Mouse (Mus musculus): ENCODE measurements around the gene Shkbp1. TPM values are rescaled to one million over a fixed set of nuclear protein-coding genes. Genes with fewer than 3 reads are reported as not detected.
A peak's percentile ranks its signal among the peaks of the same experiment; 100 is the strongest.

The Shkbp1 gene
- polyA plus RNA-seq, 1 experiment from 2014 or later: 68.6 TPM

DNA sequence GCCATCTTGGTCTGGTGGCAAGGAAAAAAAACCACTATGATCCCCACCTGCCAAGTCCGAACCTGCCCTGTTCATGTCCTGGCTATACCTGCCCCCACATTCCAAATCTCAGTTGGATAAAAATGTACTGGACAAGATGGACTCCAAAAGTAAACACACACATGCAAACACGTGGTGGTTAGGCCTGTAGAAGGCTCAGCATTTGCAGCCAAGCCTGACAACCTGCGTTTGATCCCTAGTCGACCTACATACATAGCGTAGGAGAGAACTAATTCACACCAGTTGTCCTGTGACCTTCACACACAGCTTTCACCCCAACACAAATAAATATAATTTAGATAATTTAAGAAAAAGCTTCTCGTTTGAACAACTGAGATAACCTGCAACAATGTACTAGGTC lies 4.9 kb upstream of the Shkbp1 start:
- Histone ChIP-seq H3K4me3 (no peak overlapping the region), H3K36me3 (no peaks in the 10 kb centered on the region), H3K9ac (no peak overlapping the region), H3K27ac (no peak overlapping the region), H3K9me3 (no peaks in the 10 kb centered on the region), H3K4me2 (replicated peaks) (peak overlapping the region; percentile 75), H3K4me1 (0 out of 2 replicates have a peak, but pooled peaks cover 9% of the 10 kb centered on the region), H3K27me3 (replicated peaks) (peaks cover 56% of the 10 kb centered on the region)
- 55% methylated on average over 6 of the region's 6 CpGs for WGBS
- peak; percentile 1; the same call in 1 of the 2 replicates for ATAC-seq (ENCODE audit: low FRiP score, low read depth)

DNA sequence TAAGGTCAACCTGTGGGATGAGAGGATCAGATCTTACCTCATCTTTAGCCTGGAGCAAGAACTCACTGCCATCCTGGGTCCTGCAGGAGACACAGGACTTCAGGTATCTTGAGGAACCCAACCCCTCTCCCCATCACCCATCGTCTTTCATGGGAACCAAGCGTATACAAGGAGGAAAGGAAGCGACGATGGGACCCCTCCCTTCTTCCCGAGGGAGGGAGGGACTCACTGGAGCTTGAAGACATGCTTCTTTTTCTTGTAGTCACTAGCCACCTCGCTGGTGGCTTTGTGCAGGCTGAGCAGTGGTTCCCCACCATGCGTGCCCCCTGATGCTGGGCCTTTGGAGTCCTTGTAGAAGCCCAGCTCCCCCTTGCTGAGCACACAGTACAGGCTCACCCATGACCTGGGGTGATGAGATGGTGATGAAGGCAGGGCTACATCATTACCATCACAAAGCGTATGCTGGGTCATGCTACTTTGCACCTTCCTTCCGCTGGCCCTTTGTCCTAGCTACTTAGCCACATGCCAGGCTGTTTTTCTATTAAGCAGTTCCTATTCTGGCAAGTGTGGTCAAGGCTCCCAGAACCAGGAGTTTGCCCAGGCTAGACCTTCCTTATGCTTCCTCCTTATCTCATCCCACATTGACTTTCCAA lies 4.0 kb upstream of the Shkbp1 start:
- H3K4me1 ChIP-seq: peaks cover 9% of the 10 kb centered on the region
- no peak for ATAC-seq (ENCODE audit: low FRiP score, low read depth)
- no peak overlapping the region for H3K4me3 ChIP-seq
- H3K9me3 ChIP-seq: no peaks in the 10 kb centered on the region
- 87% methylated on average over 9 of the region's 9 CpGs for whole genome bisulfite sequencing
- H3K27me3 ChIP-seq (replicated peaks): peaks cover 47% of the 10 kb centered on the region
- no peaks in the 10 kb centered on the region for H3K36me3 ChIP-seq
- no peak overlapping the region for H3K4me2 ChIP-seq (replicated peaks)
- no peak overlapping the region for H3K27ac ChIP-seq
- no peak overlapping the region for H3K9ac ChIP-seq

DNA sequence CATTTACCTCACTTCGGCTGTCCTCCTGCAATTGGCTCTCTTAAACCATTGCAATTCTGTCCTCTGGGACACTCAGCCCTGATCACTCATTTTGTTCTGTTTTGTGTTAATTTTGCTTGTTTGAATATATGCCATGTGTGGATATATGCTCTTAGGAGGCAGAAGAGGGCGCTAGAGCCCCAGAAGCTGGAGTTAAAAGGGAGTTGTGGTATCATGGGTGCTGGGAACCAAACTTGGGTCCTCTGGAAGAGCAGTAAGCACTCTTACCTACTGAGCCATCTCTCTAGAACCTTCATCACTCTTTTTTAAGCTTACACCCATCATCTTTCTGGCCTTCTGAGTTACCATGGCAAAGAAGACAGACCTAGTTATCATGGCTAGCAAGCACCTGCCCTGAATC lies 3.3 kb upstream of the Shkbp1 start:
- no peaks in the 10 kb centered on the region for H3K9me3 ChIP-seq
- H3K27me3 ChIP-seq (replicated peaks): peaks cover 40% of the 10 kb centered on the region
- H3K4me3 ChIP-seq: no peak overlapping the region
- no peak overlapping the region for H3K27ac ChIP-seq
- peaks cover 16% of the 10 kb centered on the region for H3K4me1 ChIP-seq
- no peak overlapping the region for H3K4me2 ChIP-seq (replicated peaks)
- no peak for ATAC-seq (ENCODE audit: low FRiP score, low read depth)
- H3K36me3 ChIP-seq: no peaks in the 10 kb centered on the region
- 71% methylated on average over 2 of the region's 2 CpGs for WGBS
- no peak overlapping the region for H3K9ac ChIP-seq

DNA sequence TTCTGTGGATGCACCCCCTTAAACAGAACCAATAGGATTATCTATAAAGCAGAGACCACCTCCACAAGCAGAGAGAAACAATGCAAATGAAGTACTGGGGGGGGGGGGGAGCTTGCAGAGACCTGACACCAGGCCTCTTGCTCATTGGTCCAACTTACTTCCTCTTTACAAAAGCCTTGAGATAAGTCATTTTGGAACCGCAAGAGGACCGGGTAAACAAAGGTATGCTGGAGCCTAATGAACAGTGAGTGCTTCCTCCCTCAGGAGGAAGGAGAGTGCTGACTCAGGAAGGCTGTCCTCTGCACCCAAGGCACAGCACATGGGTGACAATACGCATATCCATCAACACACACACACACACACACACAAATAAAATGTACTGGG lies 1.8 kb upstream of the Shkbp1 start:
- Histone ChIP-seq H3K4me1 (peaks cover 18% of the 10 kb centered on the region), H3K9ac (no peak overlapping the region), H3K27ac (no peak overlapping the region), H3K36me3 (peaks cover 11% of the 10 kb centered on the region), H3K27me3 (replicated peaks) (peaks cover 26% of the 10 kb centered on the region), H3K4me3 (no peak overlapping the region), H3K9me3 (no peaks in the 10 kb centered on the region), H3K4me2 (replicated peaks) (peak overlapping the region; percentile 77; the same call in 1 of the 2 replicates)
- 21% methylated on average over 3 of the region's 3 CpGs for WGBS
- ATAC-seq (ENCODE audit: low FRiP score, low read depth): no peak

DNA sequence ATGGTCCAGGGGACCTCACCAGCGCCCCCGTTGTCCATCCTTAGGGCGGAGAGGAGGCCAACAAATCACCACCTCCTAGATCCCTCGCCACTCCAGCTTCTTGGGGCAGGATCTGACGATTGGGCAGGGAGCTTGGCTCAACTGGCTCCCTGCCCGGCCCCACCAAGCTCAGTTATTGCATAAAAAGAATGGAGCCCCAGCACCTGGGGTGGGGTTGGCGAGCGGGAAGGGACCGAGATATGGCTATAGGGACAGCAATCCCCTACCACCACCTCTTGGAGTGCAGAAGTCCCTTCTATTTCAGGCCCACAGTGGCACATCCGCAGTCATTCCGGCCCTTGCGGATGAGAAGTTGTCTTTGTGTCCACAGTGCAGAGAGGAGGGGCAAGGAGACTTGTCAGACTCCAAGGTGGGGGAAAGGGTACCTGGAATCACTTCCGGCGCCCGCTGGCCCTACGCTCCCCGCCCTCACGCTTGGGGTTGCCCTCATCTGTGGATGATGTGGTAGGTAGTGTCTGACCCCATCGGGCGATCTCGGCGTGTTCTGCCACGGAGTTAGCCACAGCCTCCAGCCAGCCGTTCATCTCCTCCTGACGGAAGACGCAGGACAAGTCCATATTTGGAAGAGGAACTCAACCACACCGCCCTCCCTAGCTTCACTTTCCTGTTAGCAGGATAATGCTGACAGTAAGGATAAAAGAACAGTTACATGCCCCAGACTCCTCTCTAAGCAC lies 1.2 kb upstream of the Shkbp1 start, which contains the start of gene Gm20479:
TSS of gene Gm20479 (minus strand) at position 559 of the 734 bp plus-strand sequence.
- Histone ChIP-seq H3K36me3 (peaks cover 17% of the 10 kb centered on the region), H3K27me3 (replicated peaks) (peaks cover 21% of the 10 kb centered on the region), H3K4me3 (peak within 1 kb of the TSS; percentile 69), H3K4me2 (replicated peaks) (peak within 1 kb of the TSS; percentile 77), H3K9ac (no peak within 1 kb of the TSS), H3K4me1 (peaks cover 18% of the 10 kb centered on the region), H3K27ac (no peak within 1 kb of the TSS), H3K9me3 (no peaks in the 10 kb centered on the region)
- no peak for ATAC-seq (ENCODE audit: low FRiP score, low read depth)
- 5% methylated on average over 27 of the region's 27 CpGs for WGBS

DNA sequence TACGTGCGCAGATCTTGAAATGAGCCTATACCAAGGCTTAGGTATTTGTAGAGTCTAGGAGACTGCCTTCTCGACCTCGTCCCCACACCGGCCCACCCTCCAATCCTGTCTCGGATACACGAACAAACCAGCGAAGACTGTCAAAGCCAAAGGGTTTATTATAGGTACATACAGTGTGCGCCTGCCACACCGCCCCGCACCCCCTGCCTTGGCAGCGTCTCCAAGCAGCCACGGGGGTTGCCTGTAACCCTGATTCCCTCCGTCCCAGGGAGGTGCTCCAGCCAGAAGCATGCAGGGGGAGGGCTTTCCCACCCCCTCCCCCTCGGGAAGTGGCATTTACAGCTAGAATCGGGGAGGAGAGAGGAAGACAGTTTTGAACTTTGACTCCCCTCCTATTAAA lies 429 bp upstream of the Shkbp1 start:
- H3K4me1 ChIP-seq: peaks cover 18% of the 10 kb centered on the region
- peaks cover 20% of the 10 kb centered on the region for H3K27me3 ChIP-seq (replicated peaks)
- peak; percentile 59 for ATAC-seq (ENCODE audit: low FRiP score, low read depth)
- H3K9me3 ChIP-seq: no peaks in the 10 kb centered on the region
- H3K36me3 ChIP-seq: peaks cover 23% of the 10 kb centered on the region
- no peak overlapping the region for H3K27ac ChIP-seq
- no peak overlapping the region for H3K9ac ChIP-seq
- H3K4me3 ChIP-seq: peak overlapping the region; percentile 69
- 2% methylated on average over 16 of the region's 16 CpGs for WGBS
- H3K4me2 ChIP-seq (replicated peaks): peak overlapping the region; percentile 77

DNA sequence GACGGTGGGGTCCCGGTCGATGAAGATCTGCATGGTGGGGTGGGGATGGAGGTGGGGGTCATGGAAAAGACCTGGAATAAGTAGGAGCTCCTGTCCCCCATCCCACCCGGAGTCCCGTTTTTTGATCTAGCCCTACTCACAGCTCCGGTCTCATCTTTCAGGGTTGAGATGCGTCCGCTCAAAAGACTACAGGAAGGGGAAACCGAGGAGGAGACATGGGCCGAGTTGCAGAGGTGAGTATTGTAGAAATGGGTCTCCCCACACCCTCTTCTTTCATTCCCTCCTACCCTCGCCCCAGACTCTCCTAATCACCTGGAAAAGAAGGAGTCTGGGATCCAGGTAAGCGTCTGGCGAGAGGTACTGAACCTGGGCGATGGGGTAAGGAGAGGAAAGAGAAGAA lies 558 bp downstream of the Shkbp1 start:
- H3K9ac ChIP-seq: peak overlapping the region; percentile 74
- H3K4me2 ChIP-seq (replicated peaks): peak overlapping the region; percentile 77
- H3K36me3 ChIP-seq: peaks cover 31% of the 10 kb centered on the region
- H3K4me3 ChIP-seq: peak overlapping the region; percentile 69
- no peak overlapping the region for H3K27ac ChIP-seq
- ATAC-seq (ENCODE audit: low FRiP score, low read depth): peak; percentile 10
- peaks cover 20% of the 10 kb centered on the region for H3K27me3 ChIP-seq (replicated peaks)
- WGBS: 10% methylated on average over 14 of the region's 14 CpGs
- no peaks in the 10 kb centered on the region for H3K9me3 ChIP-seq
- H3K4me1 ChIP-seq: peaks cover 18% of the 10 kb centered on the region

DNA sequence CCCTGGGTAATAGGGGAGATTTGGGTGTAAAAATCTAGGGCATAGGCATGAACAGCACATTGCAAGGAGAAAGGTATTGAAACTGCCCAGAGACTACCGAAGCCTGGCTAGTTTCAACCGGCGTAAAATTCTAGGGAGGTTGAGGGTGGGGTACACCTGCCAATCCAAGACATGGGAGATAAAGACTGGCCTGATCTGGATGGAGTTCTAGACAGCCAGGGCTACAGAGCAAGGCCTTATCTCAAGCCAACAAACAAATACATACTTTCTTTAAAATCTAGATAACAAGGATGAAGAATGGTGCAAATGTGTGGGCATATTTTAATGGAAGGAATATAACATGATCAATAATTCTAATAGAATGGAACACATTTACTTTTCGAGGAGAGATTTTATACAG lies 1.0 kb downstream of the Shkbp1 start:
- H3K9ac ChIP-seq: peak overlapping the region; percentile 74; the same call in 1 of the 2 replicates
- no peak for ATAC-seq (ENCODE audit: low FRiP score, low read depth)
- H3K27me3 ChIP-seq (replicated peaks): peaks cover 20% of the 10 kb centered on the region
- peaks cover 18% of the 10 kb centered on the region for H3K4me1 ChIP-seq
- WGBS: 48% methylated on average over 4 of the region's 4 CpGs
- peak overlapping the region; percentile 77 for H3K4me2 ChIP-seq (replicated peaks)
- peaks cover 35% of the 10 kb centered on the region for H3K36me3 ChIP-seq
- peak overlapping the region; percentile 69 for H3K4me3 ChIP-seq
- H3K27ac ChIP-seq: no peak overlapping the region
- no peaks in the 10 kb centered on the region for H3K9me3 ChIP-seq

DNA sequence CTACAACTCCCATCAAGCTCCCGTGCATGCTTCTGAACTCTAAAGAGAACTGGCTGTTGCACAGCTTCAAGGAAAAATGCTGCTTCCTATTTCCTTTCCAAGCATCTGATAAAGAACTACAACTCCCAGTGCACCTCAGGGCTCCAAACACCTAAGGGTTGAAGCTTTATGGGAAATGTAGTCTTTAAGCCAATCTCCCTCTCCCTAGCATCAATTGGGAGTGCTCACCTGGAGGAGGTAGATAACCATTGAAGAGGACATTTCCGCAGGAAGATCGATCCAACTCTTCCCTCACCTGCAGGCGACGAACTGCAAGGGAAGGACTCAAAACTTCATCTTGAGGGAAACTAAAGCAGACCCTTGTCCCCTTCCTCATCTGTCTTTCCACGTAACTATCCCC lies 1.7 kb downstream of the Shkbp1 start:
- Histone ChIP-seq H3K4me3 (peak overlapping the region; percentile 69; the same call in 1 of the 2 replicates), H3K9me3 (no peaks in the 10 kb centered on the region), H3K4me2 (replicated peaks) (peak overlapping the region; percentile 77), H3K27me3 (replicated peaks) (peaks cover 20% of the 10 kb centered on the region), H3K27ac (no peak overlapping the region), H3K36me3 (peaks cover 40% of the 10 kb centered on the region), H3K4me1 (peaks cover 18% of the 10 kb centered on the region), H3K9ac (no peak overlapping the region; the same call in 1 of the 2 replicates)
- no peak for ATAC-seq (ENCODE audit: low FRiP score, low read depth)
- WGBS: 27% methylated on average over 6 of the region's 6 CpGs

DNA sequence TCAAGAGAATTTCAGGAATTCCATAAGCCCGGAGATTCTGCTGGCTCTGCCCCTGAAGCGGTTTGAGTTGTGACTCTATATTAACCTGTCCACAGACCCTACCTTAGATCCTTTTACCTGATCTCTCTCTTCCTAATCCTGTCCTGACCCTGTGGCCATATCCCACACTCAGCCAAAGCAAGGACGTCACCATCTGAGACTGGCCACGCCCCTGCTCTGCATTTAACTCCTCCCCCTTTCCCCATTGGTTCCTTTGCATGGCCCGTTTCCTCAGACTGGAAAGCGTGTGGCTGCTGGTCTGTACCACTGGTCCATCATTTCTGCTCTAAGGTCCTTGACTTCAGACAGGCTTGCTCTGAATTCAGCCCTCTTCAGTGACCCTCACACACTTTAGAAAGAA lies 10.4 kb downstream of the Shkbp1 start:
- Histone ChIP-seq H3K4me2 (replicated peaks) (no peak overlapping the region), H3K36me3 (peaks cover 84% of the 10 kb centered on the region), H3K27me3 (replicated peaks) (no peaks in the 10 kb centered on the region), H3K9me3 (no peaks in the 10 kb centered on the region), H3K9ac (no peak overlapping the region), H3K27ac (no peak overlapping the region), H3K4me3 (no peak overlapping the region), H3K4me1 (no peaks in the 10 kb centered on the region)
- 22% methylated on average over 6 of the region's 6 CpGs for WGBS
- no peak for ATAC-seq (ENCODE audit: low FRiP score, low read depth)

DNA sequence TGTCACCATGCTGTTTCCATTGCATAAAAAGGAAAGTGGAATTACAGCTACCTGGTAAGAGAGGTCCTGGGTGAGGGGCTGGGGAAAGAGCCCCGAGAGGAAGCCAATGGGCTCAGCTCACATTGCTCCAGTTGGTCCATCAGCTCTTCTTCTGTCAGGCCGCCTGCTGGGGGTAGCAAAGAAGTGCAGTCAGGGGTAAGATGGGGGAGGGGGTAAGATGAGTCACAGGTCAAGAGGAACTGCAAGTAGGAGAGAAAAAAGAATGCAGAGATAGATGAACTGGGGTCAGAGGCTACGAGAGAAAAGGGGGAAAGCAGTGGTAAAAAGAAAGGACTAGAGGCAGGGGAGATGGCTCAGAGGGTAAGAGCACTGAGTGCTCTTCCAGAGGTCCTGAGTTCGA lies 13.2 kb downstream of the Shkbp1 start:
- Histone ChIP-seq H3K9me3 (no peaks in the 10 kb centered on the region), H3K4me1 (peaks cover 11% of the 10 kb centered on the region), H3K4me3 (no peak overlapping the region), H3K4me2 (replicated peaks) (no peak overlapping the region), H3K36me3 (peaks cover 57% of the 10 kb centered on the region), H3K27ac (no peak overlapping the region), H3K9ac (no peak overlapping the region), H3K27me3 (replicated peaks) (peaks cover 18% of the 10 kb centered on the region)
- ATAC-seq (ENCODE audit: low FRiP score, low read depth): no peak
- 43% methylated on average over 4 of the region's 4 CpGs for WGBS

DNA sequence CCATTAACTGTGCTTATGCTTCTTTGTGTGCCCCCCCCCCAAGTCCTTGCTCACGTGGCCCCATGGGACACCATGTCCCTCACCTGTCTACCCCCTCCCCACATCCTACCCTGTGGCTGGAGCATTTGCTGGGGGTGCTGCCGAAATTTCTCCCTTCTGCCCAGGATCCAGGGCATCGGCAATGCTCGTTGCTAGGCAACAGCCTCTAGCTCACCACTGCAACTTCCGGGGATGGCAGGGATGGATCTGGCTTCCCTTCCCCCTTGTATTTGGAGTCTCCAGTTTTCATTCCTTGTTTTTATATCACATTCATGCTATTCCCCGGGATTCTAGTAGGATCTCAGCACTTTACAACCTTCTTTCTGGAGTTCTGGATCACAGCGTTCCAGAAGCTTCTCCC lies 16.3 kb downstream of the Shkbp1 start:
- H3K4me3 ChIP-seq: peak overlapping the region; percentile 16; the same call in 1 of the 2 replicates
- 22% methylated on average over 7 of the region's 7 CpGs for WGBS
- peaks cover 28% of the 10 kb centered on the region for H3K4me1 ChIP-seq
- H3K27me3 ChIP-seq (replicated peaks): peaks cover 36% of the 10 kb centered on the region
- H3K4me2 ChIP-seq (replicated peaks): peak overlapping the region; percentile 46
- H3K9ac ChIP-seq: no peak overlapping the region
- H3K27ac ChIP-seq: no peak overlapping the region
- peaks cover 31% of the 10 kb centered on the region for H3K36me3 ChIP-seq
- H3K9me3 ChIP-seq: no peaks in the 10 kb centered on the region
- no peak for ATAC-seq (ENCODE audit: low FRiP score, low read depth)
